Mouse (Mus musculus): ENCODE measurements at regions not wholly inside any gene's neighbourhood (a gene's known extent, or its start where the extent isn't known, plus 50 kb on each side); places are given as distances from the start of the nearest gene placed in this dataset.

- ATAC-seq (ENCODE audit: low FRiP score, low read depth) = no peak
- H3K36me3 ChIP-seq = no peaks in the 10 kb centered on the region
- no peak overlapping the region for H3K4me2 ChIP-seq
- H3K27me3 ChIP-seq = no peaks in the 10 kb centered on the region
- H3K9ac ChIP-seq = no peak overlapping the region
- no peaks in the 10 kb centered on the region for H3K9me3 ChIP-seq
- H3K27ac ChIP-seq (replicated peaks) = no peak overlapping the region
- H3K4me3 ChIP-seq = no peak overlapping the region
- no peaks in the 10 kb centered on the region for H3K4me1 ChIP-seq (replicated peaks)
Observed at GRCm38 (mm10) chr1:13795196-13795595, 2297.9 kb downstream of the 4930444P10Rik start.

DNA sequence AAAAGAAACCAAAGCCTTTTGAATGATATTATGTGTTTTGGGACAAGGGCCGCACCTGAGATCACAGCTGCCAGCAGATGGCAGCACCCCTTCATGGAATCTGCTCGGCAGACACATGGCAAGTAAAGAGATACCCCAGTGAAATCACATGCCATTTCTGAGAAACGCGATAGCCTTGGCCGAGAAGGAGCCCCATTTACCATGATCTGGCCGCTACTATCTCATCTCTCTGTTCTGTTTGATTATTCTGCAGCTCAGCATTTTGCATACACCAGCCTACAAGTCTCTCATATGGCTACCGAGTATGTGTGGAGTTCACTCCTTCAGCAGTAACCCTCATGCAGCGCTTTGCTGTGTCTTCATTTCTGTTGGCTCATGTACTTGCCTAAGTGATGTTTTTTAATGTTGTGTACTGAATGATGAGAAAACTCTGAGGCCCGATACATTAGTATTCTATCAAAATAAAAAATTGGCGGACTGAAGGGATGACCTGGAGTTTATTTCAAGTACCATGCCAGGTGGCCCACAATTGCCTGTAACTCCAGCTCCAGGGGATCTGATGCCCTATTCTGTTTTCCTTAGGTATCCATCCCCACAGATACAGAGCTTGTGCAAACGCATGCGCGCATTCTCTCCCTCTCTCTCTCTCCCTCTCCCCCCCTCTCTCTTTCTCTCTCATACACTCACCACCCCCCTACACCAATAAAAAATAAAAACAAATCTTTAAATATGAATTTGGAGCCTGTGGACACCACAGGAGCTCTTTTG is 2303.6 kb downstream of the 4930444P10Rik start:
- Histone ChIP-seq H3K36me3 (no peaks in the 10 kb centered on the region), H3K4me2 (peak overlapping the region; percentile 49), H3K27me3 (0 out of 2 replicates have a peak, but pooled peaks cover 2% of the 10 kb centered on the region), H3K9me3 (no peaks in the 10 kb centered on the region), H3K4me1 (replicated peaks) (peaks cover 2% of the 10 kb centered on the region; the same call in 1 of the 2 replicates), H3K27ac (replicated peaks) (no peak overlapping the region), H3K9ac (no peak overlapping the region), H3K4me3 (no peak overlapping the region; the same call in 1 of the 2 replicates)
- WGBS = 34% methylated on average over 13 of the region's 13 CpGs
- peak; percentile 92 for ATAC-seq (ENCODE audit: low FRiP score, low read depth)

- 56% methylated on average over 2 of the region's 2 CpGs for WGBS
- Histone ChIP-seq H3K27ac (replicated peaks) (no peak overlapping the region), H3K9ac (no peak overlapping the region), H3K4me3 (no peak overlapping the region), H3K36me3 (no peaks in the 10 kb centered on the region), H3K27me3 (0 out of 2 replicates have a peak, but pooled peaks cover 2% of the 10 kb centered on the region), H3K4me1 (replicated peaks) (peaks cover 2% of the 10 kb centered on the region; the same call in 1 of the 2 replicates), H3K4me2 (no peak overlapping the region), H3K9me3 (no peaks in the 10 kb centered on the region)
- ATAC-seq (ENCODE audit: low FRiP score, low read depth) = no peak
Observed at GRCm38 (mm10) chr1:13787016-13787415, 2306.1 kb downstream of the 4930444P10Rik start.

DNA sequence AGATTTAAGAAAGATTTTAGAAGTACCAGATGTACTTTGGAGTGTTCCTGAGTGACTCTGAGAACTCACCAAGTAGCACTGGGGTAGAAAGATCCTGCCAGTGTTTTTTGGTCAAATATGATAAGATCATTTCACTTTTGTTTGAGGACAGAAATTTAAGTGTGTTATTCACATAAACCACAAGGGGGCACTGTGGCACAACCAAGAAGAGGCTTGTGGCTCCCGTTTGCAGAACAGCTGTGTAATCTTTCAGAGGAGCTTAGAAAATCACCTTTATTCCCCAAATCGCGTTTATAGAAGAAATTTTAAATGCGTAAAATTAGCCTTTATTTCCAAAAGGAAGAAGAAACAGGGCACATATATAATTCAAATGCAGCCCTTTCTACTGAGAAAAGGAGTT is 2308.7 kb downstream of the 4930444P10Rik start:
- H3K36me3 ChIP-seq = no peaks in the 10 kb centered on the region
- no peak overlapping the region for H3K4me3 ChIP-seq
- no peaks in the 10 kb centered on the region for H3K9me3 ChIP-seq
- H3K27me3 ChIP-seq = 0 out of 2 replicates have a peak, but pooled peaks cover 2% of the 10 kb centered on the region
- H3K27ac ChIP-seq (replicated peaks) = no peak overlapping the region
- H3K9ac ChIP-seq = no peak overlapping the region
- H3K4me2 ChIP-seq = no peak overlapping the region
- no peak for ATAC-seq (ENCODE audit: low FRiP score, low read depth)
- peaks cover 1% of the 10 kb centered on the region; the same call in 1 of the 2 replicates for H3K4me1 ChIP-seq (replicated peaks)
- WGBS = 4% methylated on average over 4 of the region's 4 CpGs

GRCm38 (mm10) chr1:13782633-13783032 is 2310.5 kb downstream of the 4930444P10Rik start:
- Histone ChIP-seq H3K4me1 (replicated peaks) (no peaks in the 10 kb centered on the region; the same call in 1 of the 2 replicates), H3K9ac (no peak overlapping the region), H3K9me3 (no peaks in the 10 kb centered on the region), H3K27ac (replicated peaks) (no peak overlapping the region), H3K4me2 (no peak overlapping the region), H3K36me3 (no peaks in the 10 kb centered on the region), H3K4me3 (no peak overlapping the region), H3K27me3 (no peaks in the 10 kb centered on the region)
- 91% methylated on average over 3 of the region's 3 CpGs for WGBS
- no peak for ATAC-seq (ENCODE audit: low FRiP score, low read depth)

DNA sequence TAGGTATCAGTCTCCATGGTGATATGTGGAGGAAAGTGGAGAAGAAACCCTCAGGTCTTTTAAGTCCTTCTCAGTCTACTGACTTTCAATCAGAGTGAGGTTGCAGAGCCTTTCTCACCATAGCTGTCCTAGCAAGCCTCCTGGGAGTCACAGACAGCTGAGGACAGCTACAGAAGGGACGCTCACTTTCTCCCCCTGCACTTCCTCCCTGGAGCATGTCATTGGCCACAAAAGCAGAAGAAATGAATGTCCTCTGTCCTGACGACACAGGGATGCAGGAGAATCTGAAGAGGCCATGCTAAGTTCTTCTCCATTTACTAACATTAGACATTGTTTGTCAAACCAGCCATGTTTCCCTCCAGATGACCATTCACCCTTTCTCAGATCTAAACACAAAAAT is 2321.0 kb downstream of the 4930444P10Rik start:
- Histone ChIP-seq H3K27me3 (no peaks in the 10 kb centered on the region), H3K9me3 (no peaks in the 10 kb centered on the region), H3K4me3 (no peak overlapping the region), H3K27ac (replicated peaks) (no peak overlapping the region), H3K4me1 (replicated peaks) (no peaks in the 10 kb centered on the region), H3K36me3 (no peaks in the 10 kb centered on the region), H3K4me2 (no peak overlapping the region), H3K9ac (no peak overlapping the region)
- ATAC-seq (ENCODE audit: low FRiP score, low read depth) = no peak
- 17% methylated on average over 2 of the region's 2 CpGs for WGBS

DNA sequence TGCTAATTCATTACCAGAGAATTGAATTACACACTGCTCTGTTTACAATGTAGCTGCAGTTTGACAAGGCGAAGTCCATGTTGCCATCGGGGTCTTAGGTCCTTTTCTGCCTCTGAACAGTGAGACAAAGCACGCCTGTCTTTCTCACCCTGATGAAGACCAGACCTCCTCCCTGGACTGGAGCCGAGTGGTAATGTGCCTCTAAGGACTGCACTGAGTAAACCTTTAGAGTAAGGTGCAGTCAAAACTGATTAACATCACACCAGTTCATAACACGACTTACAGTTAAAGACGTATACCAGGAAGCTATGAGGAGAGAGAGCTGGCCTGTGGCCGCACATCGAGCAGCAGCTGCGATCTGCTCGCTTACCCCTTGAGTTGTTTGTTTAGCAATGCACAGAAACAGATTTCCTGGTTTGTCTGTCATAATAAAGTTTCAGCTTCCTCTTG is 2322.1 kb downstream of the 4930444P10Rik start:
- Histone ChIP-seq H3K9ac (no peak overlapping the region), H3K4me2 (no peak overlapping the region), H3K4me3 (no peak overlapping the region), H3K9me3 (no peaks in the 10 kb centered on the region), H3K27ac (replicated peaks) (no peak overlapping the region), H3K27me3 (no peaks in the 10 kb centered on the region), H3K36me3 (no peaks in the 10 kb centered on the region), H3K4me1 (replicated peaks) (no peaks in the 10 kb centered on the region)
- ATAC-seq (ENCODE audit: low FRiP score, low read depth) = no peak
- WGBS = 62% methylated on average over 10 of the region's 10 CpGs

- H3K4me3 ChIP-seq = no peak overlapping the region
- ATAC-seq (ENCODE audit: low FRiP score, low read depth) = no peak
- H3K9ac ChIP-seq = no peak overlapping the region
- no peak overlapping the region for H3K4me2 ChIP-seq
- H3K36me3 ChIP-seq = no peaks in the 10 kb centered on the region
- H3K9me3 ChIP-seq = no peaks in the 10 kb centered on the region
- no peaks in the 10 kb centered on the region for H3K4me1 ChIP-seq (replicated peaks)
- 71% methylated on average over 1 of the region's 1 CpGs for WGBS
- no peak overlapping the region for H3K27ac ChIP-seq (replicated peaks)
- H3K27me3 ChIP-seq = no peaks in the 10 kb centered on the region
Observed at GRCm38 (mm10) chr1:13752479-13752878, 2338.6 kb downstream of the A830018L16Rik start.

- 85% methylated on average over 1 of the region's 1 CpGs for WGBS
- H3K36me3 ChIP-seq = no peaks in the 10 kb centered on the region
- no peak overlapping the region for H3K4me2 ChIP-seq
- H3K27me3 ChIP-seq = no peaks in the 10 kb centered on the region
- H3K27ac ChIP-seq (replicated peaks) = no peak overlapping the region
- H3K4me3 ChIP-seq = no peak overlapping the region
- no peak overlapping the region for H3K9ac ChIP-seq
- no peaks in the 10 kb centered on the region for H3K4me1 ChIP-seq (replicated peaks)
- no peak for ATAC-seq (ENCODE audit: low FRiP score, low read depth)
- H3K9me3 ChIP-seq = no peaks in the 10 kb centered on the region
Observed at GRCm38 (mm10) chr1:13751381-13751780, 2337.5 kb downstream of the A830018L16Rik start.

All from hindbrain, embryonic 15.5 days (tissue).